Comparison of ENCODE assay signal across 26 mouse cellular contexts in genomic region chr4:59083430-59083829, GRCm38 (mm10). TPM values are rescaled to one million over a fixed set of nuclear protein-coding genes. Genes with fewer than 3 reads are reported as not detected.
"Had no signal": no experiment of that assay in that cellular context is flagged by ENCODE, and none has a peak within 500 bp of the region (broad histone marks: within the 10 kb centered on the region; RNA-seq: fewer than 3 reads in every experiment).

No protein-coding gene starts in this region.

- H3K4me3 ChIP-seq: limb, embryonic 13.5 days; neural tube, embryonic 12.5 days; neural tube, embryonic 15.5 days; stomach, embryonic 15.5 days had no signal

- H3K36me3 ChIP-seq: limb, embryonic 13.5 days; neural tube, embryonic 12.5 days; neural tube, embryonic 15.5 days; stomach, embryonic 15.5 days had no signal

- H3K4me1 ChIP-seq: limb, embryonic 13.5 days; neural tube, embryonic 12.5 days; neural tube, embryonic 15.5 days; stomach, embryonic 15.5 days had no signal

- ATAC-seq: liver, postnatal 0 days; lung, postnatal 0 days had no signal

- DNase-seq: kidney, adult 2 months; kidney, postnatal 25 days; left cerebral cortex, postnatal 4 days; liver, postnatal 0 days; lung, embryonic 14.5 days; midbrain, embryonic 14.5 days; right cerebral cortex, adult 18-20 months; right cerebral cortex, postnatal 14 days; right cerebral cortex, postnatal 4 days; thymus, postnatal 25 days had no signal

- H3K27me3 ChIP-seq: limb, embryonic 13.5 days; neural tube, embryonic 12.5 days; neural tube, embryonic 15.5 days; stomach, embryonic 15.5 days had no signal

- H3K27ac ChIP-seq: kidney, postnatal 0 days; limb, embryonic 13.5 days; liver, embryonic 14.5 days; macrophage; neural tube, embryonic 12.5 days; neural tube, embryonic 15.5 days; stomach, embryonic 15.5 days had no signal

- H3K9me3 ChIP-seq: limb, embryonic 13.5 days; neural tube, embryonic 12.5 days; neural tube, embryonic 15.5 days; stomach, embryonic 15.5 days had no signal

- H3K9ac ChIP-seq: limb, embryonic 13.5 days; liver, embryonic 14.5 days; liver, postnatal 0 days; lung, embryonic 14.5 days; neural tube, embryonic 12.5 days; neural tube, embryonic 15.5 days; stomach, embryonic 15.5 days had no signal

- H3K4me2 ChIP-seq: limb, embryonic 13.5 days; liver, embryonic 11.5 days; lung, embryonic 14.5 days; midbrain, embryonic 11.5 days; neural tube, embryonic 12.5 days; neural tube, embryonic 15.5 days; stomach, embryonic 15.5 days had no signal

RNA-seq across cellular contexts. Expression of gene AI481877, which starts 55.4 kb away (rescaled TPM):
- total RNA-seq: layer of hippocampus, adult 8-10 months; layer of hippocampus, postnatal 14 days; left cerebral cortex, postnatal 14 days; left cerebral cortex, postnatal 4 days; megakaryocyte-erythroid progenitor cell, adult 5-6 weeks; midbrain, postnatal 0 days had no signal
- polyA plus RNA-seq: kidney, adult 2 months; kidney, embryonic 14.5 days; kidney, postnatal 0 days; limb, embryonic 13.5 days; liver, embryonic 11.5 days; liver, embryonic 14.5 days; liver, postnatal 0 days; lung, embryonic 14.5 days; lung, postnatal 0 days; macrophage; midbrain, embryonic 11.5 days; midbrain, embryonic 14.5 days; neural tube, embryonic 12.5 days; stomach, embryonic 15.5 days had no signal
